Mouse (Mus musculus) neural tube, embryonic 14.5 days (tissue): ENCODE measurements around the gene Hmgb2. TPM values are rescaled to one million over a fixed set of nuclear protein-coding genes. Genes with fewer than 3 reads are reported as not detected.
"Not testable (repeated sequence)": the region's sequence is repeated elsewhere in the genome, so short reads cannot be mapped to it uniquely, and the experiment has no call there.

Source experiments
- ATAC-seq: fragments of 200-750 bp; cut with Nextera tagmentation; 2 replicates; pipeline ENCODE4 v1.8.0; 2017; ENCODE audit warnings: low read depth, mild to moderate bottlenecking, moderate TSS enrichment, moderate library complexity
- H3K27ac ChIP-seq: fragments of 300-500 bp; sonication (generic); 2 replicates; pipeline ENCODE4 v1.5.1; 2014; ENCODE audit warnings: low read depth, mild to moderate bottlenecking, control low read depth, low read length, moderate library complexity, mixed read lengths
- H3K27me3 ChIP-seq: fragments of 300-500 bp; sonication (generic); 2 replicates; pipeline ENCODE4 v1.6.1; 2014; ENCODE audit warnings: low read length; ENCODE audit not compliant: control insufficient read depth, insufficient read depth
- H3K36me3 ChIP-seq: fragments of 300-500 bp; sonication (generic); 2 replicates; pipeline ENCODE4 v1.6.1; 2014; ENCODE audit warnings: low read length, mixed read lengths; ENCODE audit not compliant: control insufficient read depth, insufficient read depth
- H3K4me1 ChIP-seq: fragments of 300-500 bp; sonication (generic); 2 replicates; pipeline ENCODE4 v1.6.1; 2014; ENCODE audit warnings: low read length; ENCODE audit not compliant: control insufficient read depth, insufficient read depth
- H3K4me2 ChIP-seq: fragments of 300-500 bp; sonication (generic); 2 replicates; pipeline ENCODE4 v1.6.1; 2014; ENCODE audit warnings: mild to moderate bottlenecking, low read depth, low read length, control low read depth
- H3K4me3 ChIP-seq: fragments of 300-500 bp; sonication (generic); 2 replicates; pipeline ENCODE4 v1.5.1; 2014; ENCODE audit warnings: low read depth, low read length, control low read depth, mixed read lengths
- H3K9ac ChIP-seq: fragments of 300-500 bp; sonication (generic); replicated peaks from 2 replicates; pipeline ENCODE4 v1.6.1; 2014; ENCODE audit warnings: low read depth, mild to moderate bottlenecking, control low read depth, low read length, mixed read lengths
- H3K9me3 ChIP-seq: fragments of 300-500 bp; sonication (generic); 2 replicates; pipeline ENCODE4 v1.6.1; 2016; ENCODE audit warnings: low read length; ENCODE audit not compliant: control insufficient read depth
- WGBS: fragments of 180-500 bp; shearing (Covaris S2); extraction: QIAGEN DNeasy Blood & Tissue Kit; methylation state at CpG from one replicate; pipeline ENCODE4 v1.1.7; 2014; 5-methylcytosine and 5-hydroxymethylcytosine counted together
- polyA plus RNA-seq: library from polyadenylated mRNA; unstranded; fragments of >200 nt; fragmentation: Nextera tagmentation; extraction: Ambion mirVana; gene quantifications from 2 replicates; pipeline ENCODE4 v1.2.1, GENCODE M21; 2014

Gene Hmgb2
- polyA plus RNA-seq, 1 experiment from 2014 or later, result 24.7 TPM

DNA sequence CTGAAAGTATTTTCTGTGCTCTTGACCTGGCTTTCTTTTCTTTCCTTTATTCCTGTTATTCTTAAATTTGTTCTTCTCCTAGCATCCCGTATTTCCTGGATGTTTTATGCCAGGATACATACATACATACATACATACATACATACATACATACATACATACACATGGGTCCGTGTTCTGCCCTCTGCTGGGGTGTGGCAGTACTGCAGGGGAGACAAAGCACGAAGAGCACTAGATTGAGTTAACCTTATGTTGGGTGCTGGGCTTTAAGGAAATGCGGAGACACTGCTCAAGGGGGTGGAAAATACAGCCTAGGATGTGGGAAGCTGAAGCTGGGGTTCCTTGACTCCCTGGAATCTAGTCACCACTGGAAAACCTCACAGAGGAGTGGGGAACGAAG lies 8.1 kb upstream of the Hmgb2 start:
- ATAC-seq, result no peak
- Histone ChIP-seq H3K36me3 (no peaks in the 10 kb centered on the region), H3K4me3 (no peak overlapping the region), H3K27ac (no peak overlapping the region), H3K4me1 (no peaks in the 10 kb centered on the region), H3K4me2 (no peak overlapping the region), H3K9me3 (no peaks in the 10 kb centered on the region), H3K9ac (no peak overlapping the region), H3K27me3 (no peaks in the 10 kb centered on the region)
- 46% methylated on average over 5 of the region's 5 CpGs for WGBS

DNA sequence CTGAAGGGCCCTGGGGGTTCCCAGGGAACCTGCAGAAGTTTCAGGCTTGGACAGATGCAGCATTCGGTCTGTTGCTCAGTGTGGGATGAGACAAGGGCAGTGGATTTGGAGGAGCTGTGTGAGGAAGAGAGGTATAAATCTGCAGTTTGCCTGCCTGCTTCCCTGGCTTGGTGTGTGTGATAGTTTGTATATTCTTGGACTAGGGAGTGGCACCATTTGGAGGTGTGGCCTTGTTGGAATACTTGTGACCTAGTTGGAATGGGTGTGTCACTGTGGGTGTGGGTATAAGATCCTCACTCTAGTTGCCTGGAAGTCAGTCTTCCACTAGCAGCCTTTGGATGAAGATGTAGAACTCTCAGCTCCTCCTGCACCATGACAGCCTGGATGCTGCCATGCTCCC lies 6.2 kb upstream of the Hmgb2 start:
- not testable (repeated sequence) for H3K27ac ChIP-seq
- WGBS, result 94% methylated on average over 1 of the region's 1 CpGs

GRCm38 (mm10) chr8:57507556-57508063 lies 4.1 kb upstream of the Hmgb2 start:
- ATAC-seq, result no peak

More for the DNA sequence above, 6.2 kb upstream of the Hmgb2 start:
- not testable (repeated sequence) for H3K4me3 ChIP-seq, H3K9ac ChIP-seq, ATAC-seq, H3K27me3 ChIP-seq, H3K4me2 ChIP-seq, H3K4me1 ChIP-seq, H3K9me3 ChIP-seq, H3K36me3 ChIP-seq

GRCm38 (mm10) chr8:57508657-57509056 lies 3.0 kb upstream of the Hmgb2 start:
- ATAC-seq, result no peak
- Histone ChIP-seq H3K9me3 (no peaks in the 10 kb centered on the region), H3K36me3 (no peaks in the 10 kb centered on the region), H3K27ac (no peak overlapping the region), H3K9ac (no peak overlapping the region), H3K4me2 (no peak overlapping the region), H3K27me3 (no peaks in the 10 kb centered on the region; the same call in 1 of the 2 replicates), H3K4me1 (no peaks in the 10 kb centered on the region), H3K4me3 (no peak overlapping the region)
- 90% methylated on average over 4 of the region's 4 CpGs for WGBS

More at GRCm38 (mm10) chr8:57507556-57508063, 4.1 kb upstream of the Hmgb2 start:
- Histone ChIP-seq H3K27me3 (no peaks in the 10 kb centered on the region; the same call in 1 of the 2 replicates), H3K4me1 (no peaks in the 10 kb centered on the region), H3K9me3 (no peaks in the 10 kb centered on the region), H3K27ac (no peak overlapping the region), H3K4me2 (no peak overlapping the region), H3K9ac (no peak overlapping the region), H3K36me3 (no peaks in the 10 kb centered on the region), H3K4me3 (no peak overlapping the region)
- 93% methylated on average over 4 of the region's 4 CpGs for WGBS

DNA sequence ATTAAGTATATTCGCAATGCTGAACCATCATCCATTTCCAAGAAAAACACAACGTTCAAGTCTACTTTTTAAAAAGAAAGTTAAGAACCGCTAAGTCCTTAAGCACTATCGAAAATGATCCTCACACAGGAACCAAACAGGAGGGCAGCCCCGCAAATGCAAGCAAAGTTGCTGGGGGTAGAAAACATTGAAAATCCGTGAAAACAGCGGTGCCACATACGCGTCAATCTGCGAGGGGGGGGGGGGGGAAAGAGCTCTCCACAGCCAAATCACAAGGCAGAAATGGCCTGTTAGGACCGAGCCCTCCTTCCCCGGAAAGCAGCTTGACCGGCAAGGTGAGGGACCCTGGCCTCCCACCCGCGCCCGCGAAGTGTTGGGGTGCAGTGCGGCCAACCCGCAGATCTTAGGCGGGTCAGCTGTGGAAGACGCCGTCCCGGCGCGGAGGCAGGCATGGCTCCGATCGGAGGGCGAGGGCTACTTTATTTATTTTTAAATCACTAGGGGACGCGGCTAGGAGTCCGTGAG lies 854 bp upstream of the Hmgb2 start:
- Histone ChIP-seq H3K9me3 (no peaks in the 10 kb centered on the region), H3K4me1 (no peaks in the 10 kb centered on the region), H3K9ac (peak overlapping the region; percentile 51; the same call in 1 of the 2 replicates), H3K27ac (no peak overlapping the region), H3K27me3 (no peaks in the 10 kb centered on the region; the same call in 1 of the 2 replicates), H3K4me2 (peak overlapping the region; percentile 98), H3K4me3 (peak overlapping the region; percentile 65), H3K36me3 (no peaks in the 10 kb centered on the region)
- 2% methylated on average over 31 of the region's 31 CpGs for WGBS
- no peak for ATAC-seq

GRCm38 (mm10) chr8:57512141-57513056 lies 692 bp downstream of the Hmgb2 start:
- peak; percentile 74 for ATAC-seq
- Histone ChIP-seq H3K9me3 (no peaks in the 10 kb centered on the region), H3K9ac (peak overlapping the region; percentile 78), H3K4me2 (peak overlapping the region; percentile 63), H3K36me3 (no peaks in the 10 kb centered on the region), H3K27ac (peak overlapping the region; percentile 93), H3K27me3 (no peaks in the 10 kb centered on the region; the same call in 1 of the 2 replicates), H3K4me3 (peak overlapping the region; percentile 65), H3K4me1 (no peaks in the 10 kb centered on the region)
- under 1% methylated on average over 75 of the region's 96 CpGs for WGBS

- not testable (repeated sequence) for H3K9me3 ChIP-seq, H3K27me3 ChIP-seq, H3K27ac ChIP-seq, H3K4me1 ChIP-seq, H3K36me3 ChIP-seq, ATAC-seq
- Histone ChIP-seq H3K9ac (peak overlapping the region; percentile 78; the same call in 1 of the 2 replicates), H3K4me3 (peak overlapping the region; percentile 65), H3K4me2 (peak overlapping the region; percentile 63)
- 33% methylated on average over 10 of the region's 10 CpGs for WGBS
Measured at GRCm38 (mm10) chr8:57513178-57513661, 1.5 kb downstream of the Hmgb2 start.

GRCm38 (mm10) chr8:57516685-57517084 lies 5.0 kb downstream of the Hmgb2 start:
- H3K36me3 ChIP-seq, ATAC-seq, H3K9ac ChIP-seq, H3K27ac ChIP-seq, H3K9me3 ChIP-seq, H3K4me2 ChIP-seq, H3K27me3 ChIP-seq, H3K4me1 ChIP-seq, H3K4me3 ChIP-seq: not testable (repeated sequence)
- WGBS, result 95% methylated on average over 5 of the region's 5 CpGs

DNA sequence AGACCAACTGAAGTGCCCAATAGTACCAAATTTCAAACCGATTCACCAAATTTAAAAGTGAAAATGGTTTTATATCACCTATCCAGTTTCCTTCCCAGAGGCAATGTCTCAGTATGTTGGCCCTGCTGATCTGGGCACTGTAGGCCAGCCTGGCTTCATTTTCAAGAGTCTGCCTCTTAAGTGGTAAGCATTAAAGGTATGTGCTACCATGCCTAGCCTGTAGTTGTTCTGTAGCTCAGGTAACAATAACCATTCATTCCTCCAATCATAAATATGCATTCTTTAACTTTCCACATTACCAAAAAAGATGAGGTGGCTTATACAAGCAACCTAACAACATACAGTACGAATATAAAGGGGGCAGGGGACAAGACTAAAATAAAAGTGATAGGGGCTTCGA lies 6.0 kb downstream of the Hmgb2 start:
- no peaks in the 10 kb centered on the region for H3K9me3 ChIP-seq
- no peaks in the 10 kb centered on the region for H3K27me3 ChIP-seq
- 86% methylated on average over 3 of the region's 3 CpGs for WGBS
- H3K9ac ChIP-seq, result no peak overlapping the region
- no peaks in the 10 kb centered on the region for H3K4me1 ChIP-seq
- H3K27ac ChIP-seq, result no peak overlapping the region
- H3K4me3 ChIP-seq, result no peak overlapping the region
- no peaks in the 10 kb centered on the region for H3K36me3 ChIP-seq
- ATAC-seq, result no peak
- H3K4me2 ChIP-seq, result no peak overlapping the region
